ENCODE assay signal across 10 mouse cellular contexts in the genomic region with DNA sequence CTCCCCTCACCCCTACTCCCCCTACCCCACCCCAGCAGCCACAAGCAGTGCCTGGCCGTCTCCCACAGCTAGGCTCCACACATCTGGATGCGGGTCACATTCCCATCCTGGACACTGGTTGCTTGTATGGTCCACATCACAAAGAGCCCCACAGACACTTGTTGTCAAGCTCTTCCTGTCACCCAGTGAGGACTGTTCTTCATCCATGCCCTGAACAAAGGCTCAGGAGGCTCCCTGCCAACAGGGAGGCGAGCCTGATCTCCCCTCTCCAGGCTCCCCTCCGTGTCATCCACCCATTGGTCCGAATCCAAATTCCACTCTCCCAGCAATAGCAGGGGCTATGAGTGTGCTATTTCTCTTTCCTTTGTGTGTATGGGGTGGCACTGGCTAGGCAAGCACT. TPM values are rescaled to one million over a fixed set of nuclear protein-coding genes. Genes with fewer than 3 reads are reported as not detected.
DNase-seq lines count a peak whose midpoint lies in the region; ATAC-seq lines count a peak whose summit lies in the region.
"Had no signal": no experiment of that assay in that cellular context is flagged by ENCODE, and none has a peak within 500 bp of the region (broad histone marks: within the 10 kb centered on the region; RNA-seq: fewer than 3 reads in every experiment).

No protein-coding gene starts in this region.

- no peak for DNase-seq in midbrain, embryonic 10.5 days (ENCODE audit: low spot score)
- no peak for DNase-seq in lung, postnatal 14 days
- DNase-seq: kidney, adult 18-20 months had no signal

- peaks cover 66% of the 10 kb centered on the region for H3K36me3 ChIP-seq in forebrain, embryonic 13.5 days (ENCODE audit: poor library complexity, severe bottlenecking)
- peaks cover 26% of the 10 kb centered on the region for H3K36me3 ChIP-seq in forebrain, embryonic 15.5 days
- H3K36me3 ChIP-seq in midbrain, embryonic 12.5 days = peaks cover 58% of the 10 kb centered on the region
- peaks cover 73% of the 10 kb centered on the region for H3K36me3 ChIP-seq in midbrain, embryonic 10.5 days
- H3K36me3 ChIP-seq in intestine, embryonic 16.5 days (ENCODE audit: control insufficient read depth, insufficient read depth, low read length) = peaks cover 10% of the 10 kb centered on the region
- H3K36me3 ChIP-seq in neural tube, embryonic 14.5 days (ENCODE audit: control insufficient read depth, insufficient read depth, low read length) = peaks cover 19% of the 10 kb centered on the region

- H3K4me1 ChIP-seq in forebrain, embryonic 13.5 days = peaks cover 32% of the 10 kb centered on the region
- H3K4me1 ChIP-seq in forebrain, embryonic 15.5 days = peaks cover 35% of the 10 kb centered on the region
- peaks cover 20% of the 10 kb centered on the region for H3K4me1 ChIP-seq in midbrain, embryonic 12.5 days
- H3K4me1 ChIP-seq in midbrain, embryonic 10.5 days = peaks cover 32% of the 10 kb centered on the region
- peaks cover 19% of the 10 kb centered on the region for H3K4me1 ChIP-seq in intestine, embryonic 16.5 days (ENCODE audit: control insufficient read depth, insufficient read depth, low read length)
- peaks cover 17% of the 10 kb centered on the region for H3K4me1 ChIP-seq in neural tube, embryonic 14.5 days (ENCODE audit: control insufficient read depth, insufficient read depth, low read length)

- H3K27ac ChIP-seq in forebrain, embryonic 13.5 days = no peak overlapping the region
- H3K27ac ChIP-seq in forebrain, embryonic 15.5 days (replicated peaks) = no peak overlapping the region
- H3K27ac ChIP-seq in midbrain, embryonic 12.5 days (replicated peaks) = no peak overlapping the region
- H3K27ac ChIP-seq in midbrain, embryonic 10.5 days (replicated peaks) = no peak overlapping the region
- no peak overlapping the region for H3K27ac ChIP-seq in intestine, embryonic 16.5 days (ENCODE audit: low read length)
- peak overlapping the region; percentile 67 for H3K27ac ChIP-seq in neural tube, embryonic 14.5 days (ENCODE audit: low read depth, low read length)
- H3K27ac ChIP-seq: stomach, embryonic 15.5 days had no signal

- 57% methylated on average over 5 of the region's 5 CpGs for WGBS in forebrain, embryonic 13.5 days
- 51% methylated on average over 5 of the region's 5 CpGs for WGBS in forebrain, embryonic 15.5 days
- WGBS in midbrain, embryonic 12.5 days = 56% methylated on average over 5 of the region's 5 CpGs
- WGBS in midbrain, embryonic 10.5 days = 67% methylated on average over 5 of the region's 5 CpGs
- WGBS in intestine, embryonic 16.5 days = 63% methylated on average over 5 of the region's 5 CpGs
- WGBS in neural tube, embryonic 14.5 days = 35% methylated on average over 5 of the region's 5 CpGs

- no peak overlapping the region for H3K4me3 ChIP-seq in forebrain, embryonic 13.5 days
- H3K4me3 ChIP-seq in forebrain, embryonic 15.5 days = no peak overlapping the region
- H3K4me3 ChIP-seq in midbrain, embryonic 12.5 days = no peak overlapping the region
- no peak overlapping the region; the same call in 1 of the 2 replicates for H3K4me3 ChIP-seq in midbrain, embryonic 10.5 days
- H3K4me3 ChIP-seq in intestine, embryonic 16.5 days (ENCODE audit: low read length) = no peak overlapping the region
- no peak overlapping the region for H3K4me3 ChIP-seq in neural tube, embryonic 14.5 days (ENCODE audit: low read depth, low read length)
- H3K4me3 ChIP-seq: stomach, embryonic 15.5 days had no signal

- ATAC-seq in forebrain, embryonic 13.5 days = no peak
- ATAC-seq in forebrain, embryonic 15.5 days (replicated peaks) = no peak
- ATAC-seq in midbrain, embryonic 12.5 days (ENCODE audit: low FRiP score, low read depth) = no peak
- ATAC-seq in intestine, embryonic 16.5 days = no peak
- peak; percentile 69; the same call in 1 of the 2 replicates for ATAC-seq in neural tube, embryonic 14.5 days (ENCODE audit: low read depth)
- ATAC-seq in monocyte, adult 5-6 weeks (replicated peaks; ENCODE audit: insufficient number of reproducible peaks, low FRiP score, low TSS enrichment, poor library complexity, severe bottlenecking) = no peak

- H3K27me3 ChIP-seq in forebrain, embryonic 13.5 days = no peaks in the 10 kb centered on the region
- H3K27me3 ChIP-seq in forebrain, embryonic 15.5 days = no peaks in the 10 kb centered on the region
- H3K27me3 ChIP-seq in midbrain, embryonic 12.5 days = no peaks in the 10 kb centered on the region
- no peaks in the 10 kb centered on the region for H3K27me3 ChIP-seq in midbrain, embryonic 10.5 days (ENCODE audit: low read depth, poor library complexity, severe bottlenecking)
- no peaks in the 10 kb centered on the region for H3K27me3 ChIP-seq in intestine, embryonic 16.5 days (replicated peaks; ENCODE audit: control insufficient read depth, insufficient read depth, low read length)
- no peaks in the 10 kb centered on the region for H3K27me3 ChIP-seq in neural tube, embryonic 14.5 days (ENCODE audit: control insufficient read depth, insufficient read depth, low read length)
- H3K27me3 ChIP-seq: stomach, embryonic 15.5 days had no signal

- H3K9me3 ChIP-seq in forebrain, embryonic 13.5 days (replicated peaks) = no peaks in the 10 kb centered on the region
- H3K9me3 ChIP-seq in forebrain, embryonic 15.5 days = no peaks in the 10 kb centered on the region
- H3K9me3 ChIP-seq in midbrain, embryonic 12.5 days = no peaks in the 10 kb centered on the region
- H3K9me3 ChIP-seq in midbrain, embryonic 10.5 days (replicated peaks) = no peaks in the 10 kb centered on the region
- H3K9me3 ChIP-seq in intestine, embryonic 16.5 days (ENCODE audit: control insufficient read depth, low read length) = no peaks in the 10 kb centered on the region
- H3K9me3 ChIP-seq in neural tube, embryonic 14.5 days (ENCODE audit: control insufficient read depth, low read length) = no peaks in the 10 kb centered on the region
- H3K9me3 ChIP-seq: stomach, embryonic 15.5 days had no signal

- no peak overlapping the region for H3K4me2 ChIP-seq in forebrain, embryonic 13.5 days
- no peak overlapping the region for H3K4me2 ChIP-seq in forebrain, embryonic 15.5 days (replicated peaks)
- no peak overlapping the region for H3K4me2 ChIP-seq in midbrain, embryonic 12.5 days (replicated peaks)
- H3K4me2 ChIP-seq in intestine, embryonic 16.5 days (ENCODE audit: low read depth, low read length) = no peak overlapping the region; the same call in 1 of the 2 replicates
- H3K4me2 ChIP-seq in neural tube, embryonic 14.5 days (ENCODE audit: low read depth, low read length) = no peak overlapping the region
- H3K4me2 ChIP-seq: stomach, embryonic 15.5 days had no signal

- H3K9ac ChIP-seq in forebrain, embryonic 13.5 days = peak overlapping the region; percentile 8; the same call in 1 of the 2 replicates
- H3K9ac ChIP-seq in forebrain, embryonic 15.5 days (replicated peaks) = no peak overlapping the region
- 0 out of 2 replicates have a peak overlapping the region, but pooled peaks have one; percentile 11 for H3K9ac ChIP-seq in midbrain, embryonic 12.5 days (replicated peaks)
- H3K9ac ChIP-seq in intestine, embryonic 16.5 days (ENCODE audit: low read depth, low read length) = 0 out of 2 replicates have a peak overlapping the region, but pooled peaks have one; percentile 5
- H3K9ac ChIP-seq in neural tube, embryonic 14.5 days (replicated peaks; ENCODE audit: low read depth, low read length) = no peak overlapping the region
- H3K9ac ChIP-seq: stomach, embryonic 15.5 days had no signal

RNA-seq across cellular contexts. Expression of gene Clasrp, which starts 3.7 kb away (rescaled TPM):
- 54.0 and 55.7 TPM in 2 replicates for polyA plus RNA-seq in forebrain, embryonic 13.5 days (2015; fragmentation: Nextera tagmentation; extraction: Ambion mirVana)
- polyA plus RNA-seq in forebrain, embryonic 15.5 days (2015; fragmentation: Nextera tagmentation; extraction: Ambion mirVana) = 61.3 and 64.9 TPM in 2 replicates
- polyA plus RNA-seq in midbrain, embryonic 12.5 days (2016; fragmentation: Nextera tagmentation; extraction: Ambion mirVana) = 71.7 and 74.3 TPM in 2 replicates
- 51.8 and 61.1 TPM in 2 replicates for polyA plus RNA-seq in midbrain, embryonic 10.5 days (2016; fragmentation: Nextera tagmentation; extraction: Ambion mirVana)
- 30.3 and 32.5 TPM in 2 replicates for polyA plus RNA-seq in intestine, embryonic 16.5 days (2015; fragmentation: Nextera tagmentation; extraction: Ambion mirVana)
- 49.7 and 51.3 TPM in 2 replicates for polyA plus RNA-seq in neural tube, embryonic 14.5 days (2014; fragmentation: Nextera tagmentation; extraction: Ambion mirVana)
- 43.4 to 59.5 TPM (median 53.5 TPM) in 3 replicates for total RNA-seq in monocyte, adult 5-6 weeks (2017)

RNA-seq across cellular contexts. Expression of gene Gemin7, which starts 23.2 kb away (rescaled TPM):
- 130 TPM in 2 replicates for polyA plus RNA-seq in forebrain, embryonic 13.5 days (2015; fragmentation: Nextera tagmentation; extraction: Ambion mirVana)
- polyA plus RNA-seq in forebrain, embryonic 15.5 days (2015; fragmentation: Nextera tagmentation; extraction: Ambion mirVana) = 124 and 127 TPM in 2 replicates
- polyA plus RNA-seq in midbrain, embryonic 12.5 days (2016; fragmentation: Nextera tagmentation; extraction: Ambion mirVana) = 129 and 132 TPM in 2 replicates
- 177 TPM in 2 replicates for polyA plus RNA-seq in midbrain, embryonic 10.5 days (2016; fragmentation: Nextera tagmentation; extraction: Ambion mirVana)
- polyA plus RNA-seq in intestine, embryonic 16.5 days (2015; fragmentation: Nextera tagmentation; extraction: Ambion mirVana) = 132 and 137 TPM in 2 replicates
- polyA plus RNA-seq in neural tube, embryonic 14.5 days (2014; fragmentation: Nextera tagmentation; extraction: Ambion mirVana) = 150 and 153 TPM in 2 replicates
- total RNA-seq in monocyte, adult 5-6 weeks (2017) = 52.9 to 68.5 TPM (median 62.3 TPM) in 3 replicates

RNA-seq across cellular contexts. Expression of gene Zfp296, which starts 23.5 kb away (rescaled TPM):
- polyA plus RNA-seq in forebrain, embryonic 13.5 days (2015; fragmentation: Nextera tagmentation; extraction: Ambion mirVana) = 0.23 and 0.35 TPM in 2 replicates
- polyA plus RNA-seq in forebrain, embryonic 15.5 days (2015; fragmentation: Nextera tagmentation; extraction: Ambion mirVana) = 0.19 and 0.57 TPM in 2 replicates
- 0.14 and 0.27 TPM in 2 replicates for polyA plus RNA-seq in midbrain, embryonic 12.5 days (2016; fragmentation: Nextera tagmentation; extraction: Ambion mirVana)
- polyA plus RNA-seq in midbrain, embryonic 10.5 days (2016; fragmentation: Nextera tagmentation; extraction: Ambion mirVana) = 0.10 and 0.22 TPM in 2 replicates
- 0.42 and 0.64 TPM in 2 replicates for polyA plus RNA-seq in intestine, embryonic 16.5 days (2015; fragmentation: Nextera tagmentation; extraction: Ambion mirVana)
- 0.13 and 0.27 TPM in 2 replicates for polyA plus RNA-seq in neural tube, embryonic 14.5 days (2014; fragmentation: Nextera tagmentation; extraction: Ambion mirVana)
- 4.2 to 8.9 TPM (median 5.1 TPM) in 3 replicates for total RNA-seq in monocyte, adult 5-6 weeks (2017)

RNA-seq across cellular contexts. Expression of gene Relb, which starts 28.7 kb away (rescaled TPM):
- 1.5 and 2.6 TPM in 2 replicates for polyA plus RNA-seq in forebrain, embryonic 13.5 days (2015; fragmentation: Nextera tagmentation; extraction: Ambion mirVana)
- 2.6 and 2.7 TPM in 2 replicates for polyA plus RNA-seq in forebrain, embryonic 15.5 days (2015; fragmentation: Nextera tagmentation; extraction: Ambion mirVana)
- polyA plus RNA-seq in midbrain, embryonic 12.5 days (2016; fragmentation: Nextera tagmentation; extraction: Ambion mirVana) = 4.2 and 4.9 TPM in 2 replicates
- polyA plus RNA-seq in midbrain, embryonic 10.5 days (2016; fragmentation: Nextera tagmentation; extraction: Ambion mirVana) = 3.8 and 4.7 TPM in 2 replicates
- polyA plus RNA-seq in intestine, embryonic 16.5 days (2015; fragmentation: Nextera tagmentation; extraction: Ambion mirVana) = 8.8 and 10.6 TPM in 2 replicates
- polyA plus RNA-seq in neural tube, embryonic 14.5 days (2014; fragmentation: Nextera tagmentation; extraction: Ambion mirVana) = 6.6 and 7.3 TPM in 2 replicates
- 26.3 to 29.9 TPM (median 27.3 TPM) in 3 replicates for total RNA-seq in monocyte, adult 5-6 weeks (2017)

RNA-seq across cellular contexts. Expression of gene Ppp1r37, which starts 37.7 kb away (rescaled TPM):
- 22.4 and 23.6 TPM in 2 replicates for polyA plus RNA-seq in forebrain, embryonic 13.5 days (2015; fragmentation: Nextera tagmentation; extraction: Ambion mirVana)
- polyA plus RNA-seq in forebrain, embryonic 15.5 days (2015; fragmentation: Nextera tagmentation; extraction: Ambion mirVana) = 37.8 and 40.5 TPM in 2 replicates
- polyA plus RNA-seq in midbrain, embryonic 12.5 days (2016; fragmentation: Nextera tagmentation; extraction: Ambion mirVana) = 37.2 and 38.8 TPM in 2 replicates
- polyA plus RNA-seq in midbrain, embryonic 10.5 days (2016; fragmentation: Nextera tagmentation; extraction: Ambion mirVana) = 20.3 and 20.5 TPM in 2 replicates
- 15.5 and 18.6 TPM in 2 replicates for polyA plus RNA-seq in intestine, embryonic 16.5 days (2015; fragmentation: Nextera tagmentation; extraction: Ambion mirVana)
- polyA plus RNA-seq in neural tube, embryonic 14.5 days (2014; fragmentation: Nextera tagmentation; extraction: Ambion mirVana) = 8.1 and 15.8 TPM in 2 replicates
- 8.9 to 26.0 TPM (median 18.8 TPM) in 3 replicates for total RNA-seq in monocyte, adult 5-6 weeks (2017)

Comparison
In these comparisons a context has a peak if more than half of its experiments do, and no peak if none do; other contexts are left out.
1. H3K9ac ChIP-seq: peak in forebrain, embryonic 13.5 days (single experiment), midbrain, embryonic 12.5 days (single experiment) and intestine, embryonic 16.5 days (single experiment); none in forebrain, embryonic 15.5 days (single experiment) and neural tube, embryonic 14.5 days (single experiment).